ENCODE assay signal across 8 mouse cellular contexts in the genomic region with DNA sequence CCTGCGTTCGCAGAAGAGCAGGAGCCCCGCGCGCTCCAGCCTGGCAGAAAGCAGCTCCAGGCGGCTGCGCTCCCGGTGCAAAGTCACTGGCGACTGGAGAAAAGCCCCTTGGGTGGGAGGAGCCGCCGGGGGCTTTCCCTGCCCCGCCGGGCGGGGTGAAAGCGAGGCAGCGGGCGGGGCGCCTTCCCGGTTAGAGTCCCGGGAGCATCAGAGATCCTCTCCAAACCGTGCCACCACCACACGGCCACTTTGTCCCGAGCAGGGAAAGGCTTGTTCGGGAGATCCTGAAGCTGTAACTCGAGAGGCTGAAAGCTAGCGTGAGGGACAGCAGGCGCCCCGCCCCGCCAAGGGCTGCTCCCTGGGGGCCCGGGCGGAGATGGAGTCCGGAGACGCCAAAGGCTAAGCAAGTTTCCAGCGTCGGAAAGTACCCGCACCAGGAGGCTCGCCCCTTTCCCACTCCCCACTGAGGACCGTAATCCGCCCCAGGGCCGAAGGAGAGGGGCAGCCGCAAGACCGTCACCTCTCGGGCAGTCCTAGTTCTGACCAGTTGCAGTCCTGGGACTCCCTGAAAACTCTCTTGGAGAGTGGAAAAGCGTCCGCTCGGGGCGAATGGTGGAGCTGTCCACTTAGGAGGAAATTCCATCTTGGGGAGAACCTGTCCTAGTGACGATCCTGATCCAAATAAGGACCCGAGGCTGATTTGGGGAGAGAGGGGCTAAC. TPM values are rescaled to one million over a fixed set of nuclear protein-coding genes. Genes with fewer than 3 reads are reported as not detected.
A peak's percentile ranks its signal among the peaks of the same experiment; 100 is the strongest.
DNase-seq lines count a peak whose midpoint lies in the region; ATAC-seq and TF ChIP-seq lines count a peak whose summit lies in the region.

Ankrd33b (minus strand) TSS at position 246 of the 720 bp plus-strand sequence.

- H3K4me3 ChIP-seq in forebrain, embryonic 11.5 days (ENCODE audit: low read depth, low read length): peak within 1 kb of the TSS; percentile 54
- peak within 1 kb of the TSS; percentile 66 for H3K4me3 ChIP-seq in lung, embryonic 14.5 days (ENCODE audit: low read depth, low read length)

- TF ChIP-seq CTCF in lung, embryonic 14.5 days (IDR thresholded peaks at IDR 0.05; ENCODE audit: low read depth): no peak

- under 1% methylated on average over 49 of the region's 49 CpGs for WGBS in forebrain, embryonic 11.5 days
- under 1% methylated on average over 49 of the region's 49 CpGs for WGBS in lung, embryonic 14.5 days

- H3K9ac ChIP-seq in forebrain, embryonic 11.5 days (ENCODE audit: low read length): peak within 1 kb of the TSS; percentile 55
- H3K9ac ChIP-seq in lung, embryonic 14.5 days: peak within 1 kb of the TSS; percentile 60

- H3K4me1 ChIP-seq in forebrain, embryonic 11.5 days (replicated peaks; ENCODE audit: control insufficient read depth, insufficient read depth, low read length): peaks cover 13% of the 10 kb centered on the region; the same call in 1 of the 2 replicates
- H3K4me1 ChIP-seq in lung, embryonic 14.5 days (ENCODE audit: insufficient read depth): no peaks in the 10 kb centered on the region

- H3K9me3 ChIP-seq in forebrain, embryonic 11.5 days (ENCODE audit: control insufficient read depth, low read length): no peaks in the 10 kb centered on the region
- H3K9me3 ChIP-seq in lung, embryonic 14.5 days (ENCODE audit: low read depth, low read length): no peaks in the 10 kb centered on the region

- intact Hi-C loops in heart, postnatal 14 days (cut with DNase I): loop anchor here (2.0 to 5.0 kb wide), 4 partner anchors 49 to 235 kb away; partner anchors contain the start of genes Cct5, Fam173b and Ropn1l

- ATAC-seq in forebrain, embryonic 11.5 days (replicated peaks; ENCODE audit: low FRiP score): peak; percentile 55
- peak; percentile 79 for ATAC-seq in lung, embryonic 14.5 days (ENCODE audit: insufficient read depth)

- DNase-seq in urinary bladder, postnatal 14 days (ENCODE audit: low spot score): peak; percentile 13
- DNase-seq in urinary bladder, postnatal 10 days (ENCODE audit: low spot score): no peak
- DNase-seq in forebrain, embryonic 11.5 days (ENCODE audit: low spot score): peak; percentile 74
- peak; percentile 77 to 84 for DNase-seq in heart, postnatal 14 days
- peak in 1 of 2 experiments; percentile 59 for DNase-seq in layer of hippocampus, adult 18-20 months (ENCODE audit: low spot score in 2 of 2)
- peak; percentile 78 for DNase-seq in lung, embryonic 14.5 days
- peak; percentile 74 for DNase-seq in retina, adult 2 months (ENCODE audit: low read depth, low spot score)
- DNase-seq in MN1 (ENCODE audit: low spot score): no peak

- peaks cover 49% of the 10 kb centered on the region for H3K27me3 ChIP-seq in forebrain, embryonic 11.5 days (ENCODE audit: control insufficient read depth, insufficient read depth, low read length)
- H3K27me3 ChIP-seq in lung, embryonic 14.5 days (ENCODE audit: insufficient read depth, low read length): peaks cover 48% of the 10 kb centered on the region

- no peaks in the 10 kb centered on the region for H3K36me3 ChIP-seq in forebrain, embryonic 11.5 days (ENCODE audit: control insufficient read depth, insufficient read depth, low read length)
- no peaks in the 10 kb centered on the region for H3K36me3 ChIP-seq in lung, embryonic 14.5 days (ENCODE audit: insufficient read depth)

- H3K27ac ChIP-seq in forebrain, embryonic 11.5 days (ENCODE audit: low read depth, low read length): no peak within 1 kb of the TSS
- no peak within 1 kb of the TSS for H3K27ac ChIP-seq in lung, embryonic 14.5 days (ENCODE audit: low read depth)

- peak within 1 kb of the TSS; percentile 100 for H3K4me2 ChIP-seq in forebrain, embryonic 11.5 days (ENCODE audit: low read depth, low read length, severe bottlenecking)
- peak within 1 kb of the TSS; percentile 100 for H3K4me2 ChIP-seq in lung, embryonic 14.5 days

RNA-seq across cellular contexts. Expression of gene Ankrd33b, which starts in this region (rescaled TPM):
- polyA plus RNA-seq in forebrain, embryonic 11.5 days (2014; fragmentation: Nextera tagmentation; extraction: Ambion mirVana): 0.32 and 0.56 TPM in 2 replicates
- 10 to 100 TPM; 21.8 TPM for total RNA-seq in heart, postnatal 14 days (2021)
- 10 to 100 TPM; 61.6 to 66.7 TPM for total RNA-seq in layer of hippocampus, adult 18-20 months (2021)
- 3.0 and 3.7 TPM in 2 replicates for polyA plus RNA-seq in lung, embryonic 14.5 days (2014; fragmentation: Nextera tagmentation; extraction: Ambion mirVana)

Comparison
In these comparisons a context has a peak if more than half of its experiments do, and no peak if none do; other contexts are left out.
1. DNase-seq: peak in urinary bladder, postnatal 14 days (single experiment), heart, postnatal 14 days (2 of 2), lung, embryonic 14.5 days (single experiment) and retina, adult 2 months (single experiment); none in urinary bladder, postnatal 10 days (single experiment) and MN1 (single experiment).
2. Peak in DNase-seq, ATAC-seq, H3K4me3 ChIP-seq, H3K9ac ChIP-seq and H3K4me2 ChIP-seq in forebrain, embryonic 11.5 days; RNA of the gene not detected or under 1 TPM.